Mouse (Mus musculus) midbrain, embryonic 14.5 days (tissue): Measurements from ENCODE around the gene Dennd5b. TPM values are rescaled to one million over a fixed set of nuclear protein-coding genes. Genes with fewer than 3 reads are reported as not detected.
"Not testable (repeated sequence)": the region's sequence is repeated elsewhere in the genome, so short reads cannot be mapped to it uniquely, and the experiment has no call there.

Experiments
- ATAC-seq: fragments of 200-750 bp; cut with Nextera tagmentation; 2 replicates; pipeline ENCODE4 v1.8.0; 2017; ENCODE audit warnings: moderate number of reproducible peaks, moderate library complexity; ENCODE audit not compliant: low FRiP score, low TSS enrichment
- DNase-seq: peaks from one replicate; pipeline ENCODE4 v3.0.0-alpha.2; 2015
- H3K27ac ChIP-seq: fragments of 300-500 bp; sonication (generic); replicated peaks from 2 replicates; pipeline ENCODE4 v1.5.1; 2014; ENCODE audit warnings: mild to moderate bottlenecking, low read depth, low read length, moderate library complexity
- H3K27me3 ChIP-seq: fragments of 300-500 bp; sonication (generic); 2 replicates; pipeline ENCODE4 v1.6.1; 2014; ENCODE audit warnings: low read length, control low read depth, mixed read lengths; ENCODE audit not compliant: control insufficient read depth, insufficient read depth
- H3K36me3 ChIP-seq: fragments of 300-500 bp; sonication (generic); 2 replicates; pipeline ENCODE4 v1.6.1; 2014; ENCODE audit warnings: low read length, control low read depth; ENCODE audit not compliant: control insufficient read depth, insufficient read depth
- H3K4me1 ChIP-seq: fragments of 300-500 bp; sonication (generic); 2 replicates; pipeline ENCODE4 v1.6.1; 2014; ENCODE audit warnings: mild to moderate bottlenecking, antibody characterized with exemption, low read length, control low read depth; ENCODE audit not compliant: control insufficient read depth, insufficient read depth
- H3K4me2 ChIP-seq: fragments of 300-500 bp; sonication (generic); 2 replicates; pipeline ENCODE4 v1.6.1; 2014; ENCODE audit warnings: mild to moderate bottlenecking, low read length, moderate library complexity
- H3K4me3 ChIP-seq: fragments of 300-500 bp; sonication (generic); replicated peaks from 2 replicates; pipeline ENCODE4 v1.5.1; 2014; ENCODE audit warnings: low read depth, low read length
- H3K9ac ChIP-seq: fragments of 300-500 bp; sonication (generic); replicated peaks from 2 replicates; pipeline ENCODE4 v1.6.1; 2014; ENCODE audit warnings: mild to moderate bottlenecking, low read length, moderate library complexity
- H3K9me3 ChIP-seq: fragments of 300-500 bp; sonication (generic); 2 replicates; pipeline ENCODE4 v1.6.1; 2016; ENCODE audit warnings: low read length, control low read depth, mixed read lengths; ENCODE audit not compliant: control insufficient read depth
- WGBS: fragments of 180-500 bp; shearing (Covaris S2); extraction: QIAGEN DNeasy Blood & Tissue Kit; methylation state at CpG from one replicate; pipeline ENCODE4 v1.1.7; 2014; 5-methylcytosine and 5-hydroxymethylcytosine counted together
- polyA plus RNA-seq: library from polyadenylated mRNA; unstranded; fragments of >200 nt; fragmentation: Nextera tagmentation; extraction: Ambion mirVana; gene quantifications from 2 replicates; pipeline ENCODE4 v1.2.1, GENCODE M21; 2014

Dennd5b gene
- polyA plus RNA-seq, 1 experiment from 2014 or later = 24.8 TPM

- 33% methylated on average over 5 of the region's 5 CpGs for WGBS
- DNase-seq = no peak
- no peaks in the 10 kb centered on the region for H3K4me1 ChIP-seq
- H3K36me3 ChIP-seq = no peaks in the 10 kb centered on the region
- H3K9ac ChIP-seq = no peak overlapping the region
- no peaks in the 10 kb centered on the region for H3K9me3 ChIP-seq
- no peak overlapping the region for H3K4me3 ChIP-seq
- H3K27ac ChIP-seq = no peak overlapping the region
- no peak for ATAC-seq
- H3K4me2 ChIP-seq = no peak overlapping the region
- H3K27me3 ChIP-seq = no peaks in the 10 kb centered on the region
These were observed 33.1 kb upstream of the Dennd5b start for GRCm38 (mm10) chr6:149134391-149135150.

GRCm38 (mm10) chr6:149132311-149133077, 31.0 kb upstream of the Dennd5b start:
- H3K27ac ChIP-seq = no peak overlapping the region
- H3K9me3 ChIP-seq = no peaks in the 10 kb centered on the region
- H3K4me1 ChIP-seq = no peaks in the 10 kb centered on the region
- H3K9ac ChIP-seq = no peak overlapping the region
- no peak overlapping the region for H3K4me2 ChIP-seq
- H3K27me3 ChIP-seq = no peaks in the 10 kb centered on the region
- WGBS = 35% methylated on average over 5 of the region's 5 CpGs
- H3K4me3 ChIP-seq = no peak overlapping the region
- H3K36me3 ChIP-seq = no peaks in the 10 kb centered on the region
- peak; percentile 84 for DNase-seq
- peak; percentile 58; the same call in 1 of the 2 replicates for ATAC-seq

- Histone ChIP-seq H3K9me3 (no peaks in the 10 kb centered on the region), H3K27me3 (no peaks in the 10 kb centered on the region), H3K36me3 (no peaks in the 10 kb centered on the region), H3K9ac (no peak overlapping the region), H3K4me1 (no peaks in the 10 kb centered on the region), H3K27ac (no peak overlapping the region), H3K4me2 (no peak overlapping the region), H3K4me3 (no peak overlapping the region)
- DNase-seq (no peak), ATAC-seq (no peak)
- 8% methylated on average over 3 of the region's 3 CpGs for WGBS
These were observed 29.6 kb upstream of the Dennd5b start for GRCm38 (mm10) chr6:149131111-149131510.

- not testable (repeated sequence) for H3K4me1 ChIP-seq, H3K9ac ChIP-seq, ATAC-seq, H3K4me2 ChIP-seq, H3K27me3 ChIP-seq, H3K36me3 ChIP-seq, H3K4me3 ChIP-seq, H3K9me3 ChIP-seq, DNase-seq, H3K27ac ChIP-seq
- WGBS = 80% methylated on average over 8 of the region's 8 CpGs
These were observed 28.4 kb upstream of the Dennd5b start, which contains the start of gene Gm10203 for GRCm38 (mm10) chr6:149129870-149130269. Gene Gm10203, plus strand, starts transcription at chr6:149130170.

- Histone ChIP-seq H3K9ac (no peak overlapping the region), H3K9me3 (no peaks in the 10 kb centered on the region), H3K27me3 (no peaks in the 10 kb centered on the region), H3K4me2 (no peak overlapping the region), H3K27ac (no peak overlapping the region), H3K4me3 (no peak overlapping the region), H3K4me1 (no peaks in the 10 kb centered on the region), H3K36me3 (no peaks in the 10 kb centered on the region)
- DNase-seq = peak; percentile 54
- no peak for ATAC-seq
- 61% methylated on average over 4 of the region's 4 CpGs for WGBS
These were observed 25.2 kb upstream of the Dennd5b start for GRCm38 (mm10) chr6:149126675-149127074.

- H3K4me3 ChIP-seq = no peak overlapping the region
- 86% methylated on average over 3 of the region's 3 CpGs for WGBS
- no peak overlapping the region for H3K27ac ChIP-seq
- no peaks in the 10 kb centered on the region for H3K27me3 ChIP-seq
- no peak for DNase-seq
- H3K36me3 ChIP-seq = no peaks in the 10 kb centered on the region
- no peak for ATAC-seq
- no peaks in the 10 kb centered on the region for H3K4me1 ChIP-seq
- no peak overlapping the region for H3K4me2 ChIP-seq
- no peaks in the 10 kb centered on the region for H3K9me3 ChIP-seq
- no peak overlapping the region for H3K9ac ChIP-seq
These were observed 21.6 kb upstream of the Dennd5b start for GRCm38 (mm10) chr6:149123042-149123441.

GRCm38 (mm10) chr6:149119853-149120252, 18.4 kb upstream of the Dennd5b start:
- Histone ChIP-seq H3K9me3 (no peaks in the 10 kb centered on the region), H3K36me3 (no peaks in the 10 kb centered on the region), H3K27ac (no peak overlapping the region), H3K4me3 (no peak overlapping the region), H3K4me2 (no peak overlapping the region), H3K4me1 (no peaks in the 10 kb centered on the region), H3K27me3 (no peaks in the 10 kb centered on the region), H3K9ac (no peak overlapping the region)
- WGBS = 47% methylated on average over 2 of the region's 2 CpGs
- DNase-seq (peak; percentile 92), ATAC-seq (0 out of 2 replicates have a peak, but pooled peaks have one; percentile 17)

- no peak overlapping the region for H3K4me3 ChIP-seq
- H3K9me3 ChIP-seq = no peaks in the 10 kb centered on the region
- DNase-seq (no peak), ATAC-seq (no peak)
- no peak overlapping the region for H3K27ac ChIP-seq
- no peaks in the 10 kb centered on the region for H3K4me1 ChIP-seq
- 75% methylated on average over 2 of the region's 2 CpGs for WGBS
- no peaks in the 10 kb centered on the region for H3K36me3 ChIP-seq
- no peak overlapping the region for H3K9ac ChIP-seq
- H3K4me2 ChIP-seq = no peak overlapping the region
- no peaks in the 10 kb centered on the region for H3K27me3 ChIP-seq
These were observed 17.5 kb upstream of the Dennd5b start for GRCm38 (mm10) chr6:149118935-149119334.
